Mouse (Mus musculus) intestine, embryonic 14.5 days (tissue): ENCODE data around the gene Gng12. TPM values are rescaled to one million over a fixed set of nuclear protein-coding genes. Genes with fewer than 3 reads are reported as not detected.
"Not testable (repeated sequence)": the region's sequence is repeated elsewhere in the genome, so short reads cannot be mapped to it uniquely, and the experiment has no call there.

ENCODE experiments used
- ATAC-seq: fragments of 200-750 bp; cut with Nextera tagmentation; replicated peaks from 2 replicates; pipeline ENCODE4 v1.8.0; 2017; ENCODE audit warnings: low read depth, moderate number of reproducible peaks, moderate TSS enrichment, moderate library complexity; ENCODE audit not compliant: low FRiP score, low TSS enrichment
- DNase-seq: peaks from one replicate; pipeline ENCODE4 v3.0.0-alpha.2; 2018; ENCODE audit warnings: low spot score
- H3K27ac ChIP-seq: fragments of 300-500 bp; sonication (generic); 2 replicates; pipeline ENCODE4 v1.5.1; 2014; ENCODE audit warnings: low read depth, mild to moderate bottlenecking, control low read depth
- H3K27me3 ChIP-seq: fragments of 300-500 bp; sonication (generic); replicated peaks from 2 replicates; pipeline ENCODE4 v1.6.1; 2014; ENCODE audit warnings: low read length, control low read depth; ENCODE audit not compliant: control insufficient read depth, insufficient read depth
- H3K36me3 ChIP-seq: fragments of 300-500 bp; sonication (generic); 2 replicates; pipeline ENCODE4 v1.6.1; 2014; ENCODE audit warnings: low read length, control low read depth; ENCODE audit not compliant: control insufficient read depth, insufficient read depth
- H3K4me1 ChIP-seq: fragments of 300-500 bp; sonication (generic); replicated peaks from 2 replicates; pipeline ENCODE4 v1.6.1; 2014; ENCODE audit warnings: low read length, control low read depth, mixed read lengths; ENCODE audit not compliant: control insufficient read depth, insufficient read depth
- H3K4me2 ChIP-seq: fragments of 300-500 bp; sonication (generic); 2 replicates; pipeline ENCODE4 v1.6.1; 2014; ENCODE audit warnings: low read length
- H3K4me3 ChIP-seq: fragments of 300-500 bp; sonication (generic); 2 replicates; pipeline ENCODE4 v1.5.1; 2014; ENCODE audit warnings: low read depth, low read length, control low read depth, mixed read lengths
- H3K9ac ChIP-seq: fragments of 300-500 bp; sonication (generic); 2 replicates; pipeline ENCODE4 v1.6.1; 2014; ENCODE audit warnings: mild to moderate bottlenecking, low read length
- H3K9me3 ChIP-seq: fragments of 300-500 bp; sonication (generic); 2 replicates; pipeline ENCODE4 v1.6.1; 2016; ENCODE audit warnings: low read length, control low read depth; ENCODE audit not compliant: control insufficient read depth
- WGBS: fragments of 180-500 bp; shearing (Covaris S2); extraction: QIAGEN DNeasy Blood & Tissue Kit; methylation state at CpG from one replicate; pipeline ENCODE4 v1.1.7; 2014; 5-methylcytosine and 5-hydroxymethylcytosine counted together
- polyA plus RNA-seq: library from polyadenylated mRNA; unstranded; fragments of >200 nt; fragmentation: Nextera tagmentation; extraction: Ambion mirVana; gene quantifications from 2 replicates; pipeline ENCODE4 v1.2.1, GENCODE M21; 2014

Gene Gng12
- 140 and 144 TPM in 2 replicates for polyA plus RNA-seq

- no peaks in the 10 kb centered on the region for H3K9me3 ChIP-seq
- H3K27me3 ChIP-seq: no peaks in the 10 kb centered on the region
- peak; percentile 89 for DNase-seq
- H3K4me3 ChIP-seq: peak within 1 kb of the TSS; percentile 83
- H3K27ac ChIP-seq: peak within 1 kb of the TSS; percentile 74
- H3K36me3 ChIP-seq: no peaks in the 10 kb centered on the region
- WGBS: under 1% methylated on average over 75 of the region's 98 CpGs
- H3K4me1 ChIP-seq: peaks cover 10% of the 10 kb centered on the region
- H3K9ac ChIP-seq: peak within 1 kb of the TSS; percentile 91
- peak within 1 kb of the TSS; percentile 67 for H3K4me2 ChIP-seq
- peak; percentile 94 for ATAC-seq
Observed at GRCm38 (mm10) chr6:66896119-66896920, at the start of gene Gng12. Gng12 (plus strand) TSS chr6:66896397.

- Histone ChIP-seq H3K27ac (no peak overlapping the region), H3K4me3 (no peak overlapping the region), H3K27me3 (no peaks in the 10 kb centered on the region), H3K4me2 (no peak overlapping the region), H3K4me1 (no peaks in the 10 kb centered on the region), H3K9ac (no peak overlapping the region), H3K9me3 (no peaks in the 10 kb centered on the region), H3K36me3 (no peaks in the 10 kb centered on the region)
- DNase-seq: no peak
- no peak for ATAC-seq
- WGBS: 24% methylated on average over 4 of the region's 4 CpGs
Observed at GRCm38 (mm10) chr6:66848936-66849335, 47.3 kb upstream of the Gng12 start.

GRCm38 (mm10) chr6:66856236-66856635 lies 40.0 kb upstream of the Gng12 start:
- Histone ChIP-seq H3K27ac (no peak overlapping the region), H3K4me2 (no peak overlapping the region), H3K27me3 (no peaks in the 10 kb centered on the region), H3K9me3 (no peaks in the 10 kb centered on the region), H3K4me1 (no peaks in the 10 kb centered on the region), H3K4me3 (no peak overlapping the region), H3K36me3 (no peaks in the 10 kb centered on the region), H3K9ac (no peak overlapping the region)
- no peak for DNase-seq
- no peak for ATAC-seq

GRCm38 (mm10) chr6:66858356-66858755 lies 37.8 kb upstream of the Gng12 start:
- Histone ChIP-seq H3K4me2 (no peak overlapping the region), H3K36me3 (no peaks in the 10 kb centered on the region), H3K9ac (no peak overlapping the region), H3K27ac (no peak overlapping the region), H3K4me3 (no peak overlapping the region), H3K27me3 (no peaks in the 10 kb centered on the region), H3K9me3 (no peaks in the 10 kb centered on the region), H3K4me1 (no peaks in the 10 kb centered on the region)
- no peak for ATAC-seq
- 89% methylated on average over 1 of the region's 1 CpGs for WGBS
- DNase-seq: no peak

GRCm38 (mm10) chr6:66859391-66859790 lies 36.8 kb upstream of the Gng12 start:
- ATAC-seq: no peak

GRCm38 (mm10) chr6:66864463-66864862 lies 31.7 kb upstream of the Gng12 start:
- ATAC-seq: no peak
- no peak for DNase-seq
- WGBS: 80% methylated on average over 2 of the region's 2 CpGs
- H3K4me1 ChIP-seq: no peaks in the 10 kb centered on the region
- H3K27ac ChIP-seq: no peak overlapping the region
- no peaks in the 10 kb centered on the region for H3K36me3 ChIP-seq
- no peak overlapping the region for H3K4me3 ChIP-seq
- no peak overlapping the region for H3K4me2 ChIP-seq
- H3K27me3 ChIP-seq: no peaks in the 10 kb centered on the region
- no peak overlapping the region for H3K9ac ChIP-seq
- H3K9me3 ChIP-seq: no peaks in the 10 kb centered on the region

More at GRCm38 (mm10) chr6:66859391-66859790, 36.8 kb upstream of the Gng12 start:
- Histone ChIP-seq H3K36me3 (no peaks in the 10 kb centered on the region), H3K9ac (no peak overlapping the region), H3K27ac (no peak overlapping the region), H3K27me3 (no peaks in the 10 kb centered on the region), H3K4me3 (no peak overlapping the region), H3K9me3 (no peaks in the 10 kb centered on the region), H3K4me1 (no peaks in the 10 kb centered on the region), H3K4me2 (no peak overlapping the region)
- DNase-seq: no peak

GRCm38 (mm10) chr6:66866295-66866694 lies 29.9 kb upstream of the Gng12 start:
- H3K36me3 ChIP-seq: no peaks in the 10 kb centered on the region
- ATAC-seq (no peak), DNase-seq (no peak)
- no peaks in the 10 kb centered on the region for H3K27me3 ChIP-seq
- no peak overlapping the region for H3K4me2 ChIP-seq
- no peak overlapping the region for H3K27ac ChIP-seq
- 98% methylated on average over 1 of the region's 1 CpGs for WGBS
- H3K4me3 ChIP-seq: no peak overlapping the region
- H3K9me3 ChIP-seq: no peaks in the 10 kb centered on the region
- H3K9ac ChIP-seq: no peak overlapping the region
- no peaks in the 10 kb centered on the region for H3K4me1 ChIP-seq

GRCm38 (mm10) chr6:66877048-66877447 lies 19.1 kb upstream of the Gng12 start:
- not testable (repeated sequence) for H3K9me3 ChIP-seq, H3K36me3 ChIP-seq, H3K9ac ChIP-seq, DNase-seq, H3K4me1 ChIP-seq, H3K4me3 ChIP-seq, ATAC-seq, H3K27ac ChIP-seq, H3K27me3 ChIP-seq, H3K4me2 ChIP-seq
- WGBS: 92% methylated on average over 10 of the region's 13 CpGs
